Mouse (Mus musculus) erythroblast, embryonic 14.5 days (primary cell): ENCODE measurements around the gene Lpo.

ENCODE experiments used
- GATA1 ChIP-seq: IDR thresholded peaks from 2 replicates; pipeline ENCODE4 v1.6.1; 2012; ENCODE audit warnings: low read length, inconsistent platforms, mixed read lengths
- TAL1 ChIP-seq: IDR thresholded peaks from 3 replicates; pipeline ENCODE4 v1.6.1; 2012; ENCODE audit warnings: low read length, inconsistent platforms, mixed read lengths

DNA sequence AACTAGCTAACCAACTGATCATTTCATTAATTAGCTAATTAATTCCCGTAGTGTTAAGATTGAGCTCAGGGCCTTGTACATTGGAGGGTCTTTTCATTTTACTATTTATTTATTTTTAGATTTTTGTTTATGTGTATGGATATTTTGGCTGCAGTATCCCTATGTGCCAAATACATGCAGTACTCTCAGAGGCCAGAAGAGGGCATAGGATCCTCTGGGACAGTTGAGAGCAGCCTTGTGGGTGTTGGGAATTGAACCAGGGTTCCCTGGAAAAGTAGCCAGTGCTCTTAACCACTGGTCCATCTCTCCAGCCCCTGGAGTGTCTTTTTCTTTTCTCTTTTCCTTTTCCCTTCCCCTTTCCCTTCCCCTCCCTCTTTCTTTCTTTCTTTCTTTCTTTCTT lies 22.6 kb downstream of the Lpo start:
- TF ChIP-seq GATA1 (no peak), TAL1 (no peak)
